Mouse (Mus musculus) neural tube, embryonic 13.5 days (tissue): ENCODE measurements around the gene Leng9. TPM values are rescaled to one million over a fixed set of nuclear protein-coding genes. Genes with fewer than 3 reads are reported as not detected.
A peak's percentile ranks its signal among the peaks of the same experiment; 100 is the strongest.
"Not testable (repeated sequence)": the region's sequence is repeated elsewhere in the genome, so short reads cannot be mapped to it uniquely, and the experiment has no call there.

Source experiments
- ATAC-seq: fragments of 200-750 bp; cut with Nextera tagmentation; 2 replicates; pipeline ENCODE4 v1.8.0; 2017; ENCODE audit warnings: low read depth, mild to moderate bottlenecking, moderate TSS enrichment, moderate library complexity
- H3K27ac ChIP-seq: fragments of 300-500 bp; sonication (generic); replicated peaks from 2 replicates; pipeline ENCODE4 v1.5.1; 2015; ENCODE audit warnings: moderate library complexity, mild to moderate bottlenecking, inconsistent platforms
- H3K27me3 ChIP-seq: fragments of 300-500 bp; sonication (generic); 2 replicates; pipeline ENCODE4 v1.6.1; 2015; ENCODE audit warnings: mild to moderate bottlenecking, inconsistent platforms
- H3K36me3 ChIP-seq: fragments of 300-500 bp; sonication (generic); 2 replicates; pipeline ENCODE4 v1.6.1; 2015; ENCODE audit warnings: mild to moderate bottlenecking, inconsistent platforms
- H3K4me1 ChIP-seq: fragments of 300-500 bp; sonication (generic); replicated peaks from 2 replicates; pipeline ENCODE4 v1.6.1; 2015; ENCODE audit warnings: inconsistent platforms
- H3K4me2 ChIP-seq: fragments of 300-500 bp; sonication (generic); 2 replicates; pipeline ENCODE4 v1.6.1; 2015; ENCODE audit warnings: inconsistent platforms, mild to moderate bottlenecking, moderate library complexity
- H3K4me3 ChIP-seq: fragments of 300-500 bp; sonication (generic); 2 replicates; pipeline ENCODE4 v1.5.1; 2015; ENCODE audit warnings: mild to moderate bottlenecking, inconsistent platforms
- H3K9ac ChIP-seq: fragments of 300-500 bp; sonication (generic); 2 replicates; pipeline ENCODE4 v1.6.1; 2015; ENCODE audit warnings: moderate library complexity, mild to moderate bottlenecking, inconsistent platforms
- H3K9me3 ChIP-seq: fragments of 300-500 bp; sonication (generic); 2 replicates; pipeline ENCODE4 v1.6.1; 2016; ENCODE audit warnings: inconsistent platforms
- WGBS: fragments of 180-500 bp; shearing (Covaris S2); methylation state at CpG from one replicate; pipeline ENCODE4 v1.1.7; 2015; 5-methylcytosine and 5-hydroxymethylcytosine counted together
- polyA plus RNA-seq: library from polyadenylated mRNA; unstranded; fragments of >200 nt; fragmentation: Nextera tagmentation; extraction: Ambion mirVana; gene quantifications from 2 replicates; pipeline ENCODE4 v1.2.1, GENCODE M21; 2015

Gene Leng9
- 4.6 TPM in 2 replicates for polyA plus RNA-seq

GRCm38 (mm10) chr7:4150059-4150541 is at the start of gene Leng9:
TSS of gene Leng9 (minus strand) at chr7:4150374.
- ATAC-seq: peak; percentile 44
- Histone ChIP-seq H3K9me3 (no peaks in the 10 kb centered on the region), H3K4me1 (peaks cover 35% of the 10 kb centered on the region), H3K4me3 (peak within 1 kb of the TSS; percentile 55), H3K27ac (peak within 1 kb of the TSS; percentile 88), H3K27me3 (peaks cover 42% of the 10 kb centered on the region), H3K36me3 (peaks cover 33% of the 10 kb centered on the region), H3K9ac (peak within 1 kb of the TSS; percentile 76), H3K4me2 (peak within 1 kb of the TSS; percentile 73)
- 2% methylated on average over 14 of the region's 14 CpGs for WGBS

DNA sequence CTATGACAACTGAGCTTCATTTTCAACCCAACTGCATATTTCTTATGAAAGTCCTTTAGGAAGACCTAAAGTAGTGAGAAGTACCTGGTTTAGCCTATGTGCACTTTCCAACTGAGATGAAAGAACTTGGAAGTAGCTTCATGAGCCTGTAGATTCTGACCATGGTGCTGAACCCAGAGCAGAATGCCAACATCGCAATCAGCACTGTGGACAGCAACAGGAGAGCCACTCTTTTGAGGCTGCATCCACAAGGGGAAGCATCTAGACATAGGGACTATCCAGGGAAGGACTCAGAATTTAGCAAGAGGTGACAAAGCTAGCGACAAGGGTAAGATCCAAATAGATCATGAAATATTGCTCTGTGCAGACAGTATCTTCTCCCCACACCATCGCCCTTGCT is 28.3 kb upstream of the Leng9 start:
- H3K4me1 ChIP-seq: no peaks in the 10 kb centered on the region

DNA sequence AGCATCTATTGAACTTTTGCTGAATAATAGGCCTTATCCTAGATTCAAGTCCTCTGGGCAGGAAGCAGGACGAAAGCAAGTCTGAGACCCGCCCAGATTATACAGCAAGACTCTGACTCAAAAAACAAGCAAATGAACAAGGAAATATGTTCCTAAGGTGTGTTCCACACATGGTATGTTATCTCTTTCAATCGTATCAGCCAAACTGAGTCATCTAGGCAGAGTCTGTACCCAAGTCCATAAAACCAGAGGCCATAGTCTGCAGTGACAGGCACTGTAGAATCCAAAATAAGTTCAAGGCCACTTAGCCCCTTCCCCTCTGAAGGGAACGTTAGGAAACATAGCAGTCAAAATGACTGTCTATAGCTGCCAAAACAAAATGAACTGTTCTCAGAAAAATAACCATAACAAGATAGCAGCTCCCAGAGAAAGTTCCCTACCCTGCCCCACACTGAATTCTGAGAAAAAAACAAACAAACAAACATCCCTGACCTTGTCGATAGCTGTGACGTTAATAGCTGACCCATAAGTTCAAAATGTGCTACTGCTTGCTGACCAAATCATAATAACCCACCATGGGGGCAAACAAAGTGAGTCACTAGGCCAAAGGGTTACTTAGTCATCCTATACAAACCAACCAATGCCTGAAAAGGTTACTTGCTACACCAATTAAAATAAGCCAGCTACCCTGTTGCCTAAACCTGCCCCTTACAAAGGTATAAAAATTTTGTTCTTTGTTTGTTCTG is 20.2 kb upstream of the Leng9 start:
- H3K9ac ChIP-seq: no peak overlapping the region
- H3K4me2 ChIP-seq: no peak overlapping the region
- H3K36me3 ChIP-seq: no peaks in the 10 kb centered on the region
- no peak for ATAC-seq
- H3K4me3 ChIP-seq: no peak overlapping the region
- no peaks in the 10 kb centered on the region for H3K9me3 ChIP-seq
- H3K4me1 ChIP-seq: no peaks in the 10 kb centered on the region
- H3K27me3 ChIP-seq: no peaks in the 10 kb centered on the region
- H3K27ac ChIP-seq: no peak overlapping the region
- WGBS: 87% methylated on average over 6 of the region's 6 CpGs

More for the DNA sequence above, 28.3 kb upstream of the Leng9 start:
- Histone ChIP-seq H3K4me2 (no peak overlapping the region), H3K36me3 (no peaks in the 10 kb centered on the region), H3K9me3 (no peaks in the 10 kb centered on the region), H3K4me3 (no peak overlapping the region), H3K9ac (no peak overlapping the region), H3K27me3 (no peaks in the 10 kb centered on the region), H3K27ac (no peak overlapping the region)
- 43% methylated on average over 3 of the region's 3 CpGs for WGBS
- no peak for ATAC-seq

DNA sequence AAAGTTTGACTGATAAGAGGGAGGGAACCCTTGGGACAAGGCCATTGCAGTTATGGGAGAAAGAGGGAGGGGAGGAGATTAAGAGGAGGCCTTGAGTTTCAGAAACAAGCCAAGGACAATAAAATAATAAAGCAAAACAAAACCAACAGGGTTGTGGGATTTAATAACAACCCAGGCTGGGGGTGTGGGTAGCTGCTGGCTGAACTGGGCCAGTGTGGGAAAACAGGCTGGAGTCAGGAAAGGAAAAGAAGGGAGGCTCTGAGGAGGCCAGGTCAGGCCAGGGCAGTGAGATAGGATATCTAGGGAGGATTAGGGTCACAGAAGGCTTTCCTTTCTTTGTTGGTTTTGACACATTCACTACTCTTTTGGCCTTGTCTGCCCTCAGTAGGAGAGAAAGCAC is 16.9 kb upstream of the Leng9 start:
- Histone ChIP-seq H3K9me3 (no peaks in the 10 kb centered on the region), H3K36me3 (no peaks in the 10 kb centered on the region), H3K4me2 (no peak overlapping the region), H3K4me3 (no peak overlapping the region), H3K27me3 (no peaks in the 10 kb centered on the region), H3K9ac (no peak overlapping the region), H3K4me1 (peaks cover 22% of the 10 kb centered on the region), H3K27ac (no peak overlapping the region)
- ATAC-seq: no peak

GRCm38 (mm10) chr7:4165286-4165685 is 15.1 kb upstream of the Leng9 start:
- WGBS: 25% methylated on average over 3 of the region's 3 CpGs
- 0 out of 2 replicates have a peak overlapping the region, but pooled peaks have one; percentile 22 for H3K9ac ChIP-seq

DNA sequence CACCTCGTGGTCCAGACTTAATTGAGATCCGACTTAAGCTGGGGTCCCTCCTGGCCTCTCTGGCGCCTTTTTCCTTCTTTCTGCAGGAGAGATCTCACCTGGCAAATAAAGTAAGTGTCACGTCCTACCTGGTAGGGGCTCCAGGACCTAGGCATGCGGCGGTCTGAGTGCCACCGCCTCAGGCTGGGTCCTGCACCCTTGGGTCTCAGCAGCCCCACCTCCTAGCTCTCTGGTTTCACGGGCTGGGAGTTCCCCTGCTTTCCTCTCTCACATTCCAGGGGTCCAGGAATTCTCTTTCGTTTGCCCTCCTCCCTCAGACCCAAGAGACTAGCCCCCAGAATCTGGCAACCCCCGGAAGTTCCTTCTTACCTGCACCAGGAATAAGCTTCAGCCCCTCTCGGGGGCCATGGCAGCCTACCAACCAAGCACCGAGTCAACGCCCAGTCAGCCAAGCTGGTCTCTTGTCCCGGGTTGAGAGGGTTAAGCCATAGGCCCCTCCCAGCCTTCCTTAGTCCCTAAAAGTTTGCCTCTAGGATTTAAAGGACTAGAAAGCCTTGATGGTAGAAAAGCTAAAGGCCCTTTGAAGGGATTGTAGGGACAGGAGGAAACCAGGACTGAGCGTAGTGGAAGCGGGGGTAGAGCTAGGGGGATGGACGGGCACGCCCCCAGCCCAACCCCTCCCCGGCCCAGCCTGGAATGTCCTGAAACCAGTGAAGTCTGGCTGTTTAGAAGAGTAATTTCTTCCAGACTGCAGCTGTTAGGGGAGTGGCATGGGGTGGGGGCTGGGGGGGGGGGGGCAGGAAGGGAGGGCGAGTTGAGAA is 14.1 kb upstream of the Leng9 start, which contains the start of gene Cdc42ep5:
Cdc42ep5 (minus strand) TSS at position 771 of the 821 bp plus-strand sequence.
- ATAC-seq: peak; percentile 86
- Histone ChIP-seq H3K27ac (no peak within 1 kb of the TSS; the same call in 1 of the 2 replicates), H3K4me2 (peak within 1 kb of the TSS; percentile 58), H3K9ac (peak within 1 kb of the TSS; percentile 62), H3K4me1 (peaks cover 22% of the 10 kb centered on the region), H3K4me3 (peak within 1 kb of the TSS; percentile 37), H3K9me3 (no peaks in the 10 kb centered on the region), H3K27me3 (no peaks in the 10 kb centered on the region), H3K36me3 (no peaks in the 10 kb centered on the region)
- WGBS: under 1% methylated on average over 19 of the region's 20 CpGs

More at GRCm38 (mm10) chr7:4165286-4165685, 15.1 kb upstream of the Leng9 start:
- no peaks in the 10 kb centered on the region for H3K9me3 ChIP-seq
- H3K4me1 ChIP-seq: peaks cover 22% of the 10 kb centered on the region
- H3K27me3 ChIP-seq: no peaks in the 10 kb centered on the region
- no peak for ATAC-seq
- H3K4me2 ChIP-seq: peak overlapping the region; percentile 58
- no peak overlapping the region for H3K4me3 ChIP-seq
- H3K27ac ChIP-seq: no peak overlapping the region
- H3K36me3 ChIP-seq: no peaks in the 10 kb centered on the region

GRCm38 (mm10) chr7:4163571-4164072 is 13.4 kb upstream of the Leng9 start:
- peak overlapping the region; percentile 37 for H3K4me3 ChIP-seq
- 3% methylated on average over 11 of the region's 11 CpGs for WGBS
- H3K9ac ChIP-seq: peak overlapping the region; percentile 62
- peak; percentile 57; the same call in 1 of the 2 replicates for ATAC-seq
- peak overlapping the region; percentile 58 for H3K4me2 ChIP-seq
- H3K27ac ChIP-seq: no peak overlapping the region
- H3K27me3 ChIP-seq: no peaks in the 10 kb centered on the region
- no peaks in the 10 kb centered on the region for H3K9me3 ChIP-seq
- no peaks in the 10 kb centered on the region for H3K36me3 ChIP-seq
- peaks cover 22% of the 10 kb centered on the region for H3K4me1 ChIP-seq

- WGBS: 96% methylated on average over 4 of the region's 4 CpGs
- H3K27ac ChIP-seq, ATAC-seq: not testable (repeated sequence)
Measured at GRCm38 (mm10) chr7:4161596-4161995, 11.4 kb upstream of the Leng9 start.

DNA sequence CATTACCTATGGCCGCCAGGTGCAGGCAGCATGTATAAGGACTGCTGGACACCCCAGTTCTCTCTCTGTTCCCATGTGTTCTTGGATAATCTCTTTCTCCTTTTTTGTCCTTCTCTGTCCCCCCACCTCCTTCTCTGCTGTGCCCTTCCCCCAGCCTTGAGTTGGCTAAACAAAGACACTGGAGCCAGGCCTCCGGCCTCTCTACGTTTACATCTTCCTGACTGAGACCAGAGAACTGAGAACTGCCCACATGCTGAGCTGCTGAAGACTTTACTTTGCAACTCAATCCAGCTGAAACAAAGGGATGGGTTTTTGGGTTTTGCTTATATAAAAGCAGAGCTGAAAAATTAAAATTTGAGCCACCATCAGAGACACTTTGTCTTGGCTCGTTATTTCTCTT is 4.8 kb upstream of the Leng9 start:
- peaks cover 17% of the 10 kb centered on the region for H3K4me1 ChIP-seq
- no peak overlapping the region for H3K9ac ChIP-seq
- 40% methylated on average over 4 of the region's 4 CpGs for WGBS
- no peak overlapping the region for H3K4me2 ChIP-seq
- H3K4me3 ChIP-seq: no peak overlapping the region
- no peaks in the 10 kb centered on the region for H3K36me3 ChIP-seq
- H3K27me3 ChIP-seq: peaks cover 42% of the 10 kb centered on the region
- no peaks in the 10 kb centered on the region for H3K9me3 ChIP-seq
- no peak overlapping the region for H3K27ac ChIP-seq
- no peak for ATAC-seq

More at GRCm38 (mm10) chr7:4161596-4161995, 11.4 kb upstream of the Leng9 start:
- not testable (repeated sequence) for H3K9ac ChIP-seq, H3K36me3 ChIP-seq, H3K4me2 ChIP-seq, H3K9me3 ChIP-seq, H3K27me3 ChIP-seq, H3K4me3 ChIP-seq
- peaks cover 22% of the 10 kb centered on the region for H3K4me1 ChIP-seq

- ATAC-seq: no peak
- H3K27me3 ChIP-seq: peaks cover 42% of the 10 kb centered on the region
- no peak overlapping the region for H3K4me3 ChIP-seq
- WGBS: 71% methylated on average over 5 of the region's 5 CpGs
- H3K9ac ChIP-seq: no peak overlapping the region
- H3K9me3 ChIP-seq: no peaks in the 10 kb centered on the region
- H3K4me1 ChIP-seq: peaks cover 20% of the 10 kb centered on the region
- no peak overlapping the region for H3K4me2 ChIP-seq
- no peaks in the 10 kb centered on the region for H3K36me3 ChIP-seq
- H3K27ac ChIP-seq: no peak overlapping the region
Measured at GRCm38 (mm10) chr7:4154356-4154755, 4.2 kb upstream of the Leng9 start.

- no peak overlapping the region for H3K27ac ChIP-seq
- H3K4me3 ChIP-seq: peak overlapping the region; percentile 55
- WGBS: 8% methylated on average over 22 of the region's 22 CpGs
- H3K4me2 ChIP-seq: peak overlapping the region; percentile 73
- no peaks in the 10 kb centered on the region for H3K9me3 ChIP-seq
- H3K27me3 ChIP-seq: peaks cover 42% of the 10 kb centered on the region
- ATAC-seq: no peak
- peak overlapping the region; percentile 32; the same call in 1 of the 2 replicates for H3K9ac ChIP-seq
- peaks cover 22% of the 10 kb centered on the region for H3K36me3 ChIP-seq
- H3K4me1 ChIP-seq: peaks cover 35% of the 10 kb centered on the region
Measured at GRCm38 (mm10) chr7:4151241-4151640, 1.1 kb upstream of the Leng9 start.

GRCm38 (mm10) chr7:4150811-4151221 is 642 bp upstream of the Leng9 start:
- Histone ChIP-seq H3K9me3 (no peaks in the 10 kb centered on the region), H3K9ac (peak overlapping the region; percentile 76; the same call in 1 of the 2 replicates), H3K4me2 (peak overlapping the region; percentile 73), H3K36me3 (peaks cover 26% of the 10 kb centered on the region), H3K27me3 (peaks cover 42% of the 10 kb centered on the region), H3K4me3 (peak overlapping the region; percentile 55), H3K4me1 (peaks cover 35% of the 10 kb centered on the region), H3K27ac (no peak overlapping the region)
- no peak for ATAC-seq
- WGBS: 3% methylated on average over 14 of the region's 14 CpGs
